Mouse (Mus musculus) thymus, postnatal 10 days (tissue): ENCODE measurements around the gene Insig1.

ENCODE experiments used
- DNase-seq, 2 experiments: peaks; one replicate each; pipeline ENCODE4 v3.0.0; 2021; ENCODE audit warnings: low spot score in 2 of 2

The Insig1 gene

DNA sequence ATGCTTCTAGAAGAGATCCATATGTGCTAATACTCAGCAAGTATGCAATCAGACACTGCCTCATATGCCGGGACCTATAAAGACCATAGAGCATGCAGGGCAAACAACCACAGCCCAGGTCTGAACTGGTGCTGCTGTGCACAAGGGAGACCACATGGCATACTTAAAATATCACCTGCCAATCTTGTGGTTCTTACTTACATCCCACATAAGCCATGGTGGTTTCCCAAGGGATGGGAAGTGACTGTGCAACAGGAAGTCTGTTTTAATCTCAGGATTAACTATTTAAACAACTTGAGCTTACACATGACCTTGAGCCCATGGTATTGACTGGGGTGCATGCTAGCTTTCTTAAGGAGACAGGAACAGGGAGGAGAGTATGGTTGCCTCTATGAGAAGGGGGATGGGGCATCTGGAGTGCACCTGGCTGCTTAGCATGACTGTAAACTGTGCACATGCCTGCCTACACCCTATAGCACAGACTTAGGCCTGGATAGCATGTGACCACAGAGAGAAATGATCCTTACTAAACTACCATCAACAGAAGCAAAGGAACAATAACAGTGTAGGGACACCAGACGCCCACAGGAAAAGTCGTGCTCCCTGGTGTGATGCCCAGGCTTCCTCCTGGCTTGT is 7.1 kb upstream of the Insig1 start:
- no peak for DNase-seq

DNA sequence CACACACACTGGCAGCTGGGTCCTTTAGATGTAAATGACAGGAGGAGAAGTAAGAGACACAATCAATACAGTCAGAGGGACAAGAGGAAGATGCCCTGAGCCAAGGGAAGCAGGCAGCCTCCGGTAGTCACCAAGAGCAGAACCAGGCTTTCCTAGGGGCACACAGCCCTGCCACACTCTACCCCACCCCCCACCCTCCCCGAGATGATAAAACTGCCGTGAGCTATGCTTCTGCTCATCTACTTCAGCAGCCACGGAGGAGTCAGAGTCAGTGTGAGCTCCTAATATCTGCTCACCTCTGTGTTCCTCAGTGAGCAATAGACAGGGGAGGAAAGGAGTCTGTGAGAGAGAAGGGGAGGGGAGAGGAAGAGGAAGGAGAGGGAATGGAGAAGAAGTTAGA is 5.9 kb upstream of the Insig1 start:
- DNase-seq = no peak

DNA sequence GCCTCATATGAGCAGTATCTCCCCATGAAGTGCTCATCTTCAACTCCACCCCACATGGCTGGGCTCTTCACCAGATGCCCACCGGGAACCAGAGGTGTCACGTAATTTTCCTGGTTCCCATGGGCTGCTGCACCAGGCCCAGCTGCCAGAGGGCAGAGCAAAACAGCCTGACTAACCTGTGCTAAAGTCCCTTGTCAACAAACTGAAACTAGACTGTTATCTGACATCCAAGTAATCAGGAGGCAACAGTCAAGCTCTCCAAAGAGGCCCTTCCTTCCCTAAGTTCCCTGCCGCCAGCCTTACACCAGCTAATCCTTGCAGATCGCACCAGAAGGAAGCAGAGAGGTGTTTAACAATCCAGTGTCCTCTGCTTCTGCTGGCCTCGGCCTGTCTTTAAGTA is 4.9 kb upstream of the Insig1 start:
- DNase-seq = no peak

DNA sequence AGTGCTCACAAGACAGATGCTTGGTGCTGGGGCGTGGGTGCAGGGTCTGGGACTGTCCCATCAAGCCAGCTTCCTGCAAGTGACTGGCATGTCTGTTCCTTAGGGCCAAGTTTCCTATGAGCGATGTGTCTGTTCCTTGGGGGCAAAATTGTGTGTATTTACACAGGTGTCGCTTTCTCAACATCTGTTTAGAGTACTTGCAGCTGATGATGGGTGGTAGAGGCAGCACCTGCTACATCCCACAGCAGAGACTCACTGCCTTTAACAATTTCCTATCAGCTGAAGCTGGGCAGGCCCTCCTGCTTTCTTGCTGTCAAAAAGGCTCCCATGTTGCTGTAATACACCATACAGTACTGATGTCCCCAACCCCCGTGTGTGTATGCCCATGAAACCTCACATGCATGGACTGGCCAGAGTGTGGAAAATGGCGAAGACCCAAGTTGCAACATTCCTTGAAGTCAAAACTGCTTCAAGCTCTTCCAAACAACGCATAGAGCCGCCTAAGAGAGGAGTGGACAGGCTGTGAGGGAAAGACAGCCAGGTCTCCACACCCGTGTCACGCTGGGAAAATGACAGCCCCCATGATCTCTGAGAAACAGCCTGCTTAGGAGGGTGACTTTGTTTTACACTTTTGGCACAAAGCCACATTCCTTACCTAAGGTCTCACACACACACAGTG is 875 bp upstream of the Insig1 start:
- DNase-seq = peak; percentile 17 to 20

DNA sequence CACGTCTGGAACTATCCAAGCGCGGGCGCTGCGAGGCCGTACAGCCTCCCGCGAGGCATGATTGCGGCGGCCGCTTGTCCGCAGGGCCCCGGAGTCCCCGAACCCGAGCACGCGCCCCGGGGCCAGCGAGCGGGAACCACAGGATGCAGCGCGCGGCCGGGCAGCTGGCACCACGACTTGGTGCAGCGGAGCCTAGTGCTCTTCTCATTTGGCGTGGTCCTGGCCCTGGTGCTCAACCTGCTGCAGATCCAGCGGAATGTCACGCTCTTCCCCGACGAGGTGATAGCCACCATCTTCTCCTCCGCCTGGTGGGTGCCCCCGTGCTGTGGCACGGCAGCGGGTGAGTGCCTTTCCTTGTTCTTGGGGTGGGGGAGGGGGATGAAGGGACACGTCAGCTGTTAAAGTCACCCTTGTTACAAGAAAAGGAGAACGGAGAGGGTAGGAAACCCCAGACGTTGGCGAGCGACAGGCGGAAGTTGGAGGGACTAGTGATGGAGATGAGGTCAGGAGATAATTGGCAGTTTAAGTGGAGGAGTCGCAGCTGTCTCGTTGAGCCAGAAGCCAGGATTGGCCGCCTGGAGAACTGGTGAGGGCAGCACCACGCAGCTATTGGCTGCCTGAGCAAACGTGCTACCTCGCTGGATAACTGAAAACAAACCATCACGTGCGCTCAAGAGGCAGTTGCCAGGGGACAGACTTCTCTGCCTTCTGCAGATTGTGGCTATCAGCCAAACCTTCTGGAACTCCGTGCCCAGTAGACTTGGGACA is 477 bp downstream of the Insig1 start:
- peak; percentile 69 to 78 for DNase-seq

DNA sequence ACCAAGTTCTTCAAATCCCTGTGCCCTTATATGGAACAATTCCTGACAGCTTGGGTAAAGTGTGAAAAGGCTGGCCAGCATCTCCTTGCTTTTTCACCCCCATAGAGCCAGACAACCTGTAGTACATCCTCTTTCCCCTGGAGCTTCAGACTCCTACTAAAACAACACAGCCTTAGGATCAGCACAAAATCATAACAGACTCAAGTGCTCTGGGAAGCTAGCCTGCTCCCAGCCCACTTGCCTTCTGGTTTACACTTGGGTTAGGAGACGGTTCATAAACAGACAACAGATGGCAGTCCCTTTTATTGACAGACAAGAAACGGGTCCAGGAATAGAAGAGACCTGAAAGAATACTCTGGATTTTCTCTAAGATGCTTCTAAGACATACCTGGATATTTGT is 8.3 kb downstream of the Insig1 start:
- no peak for DNase-seq

DNA sequence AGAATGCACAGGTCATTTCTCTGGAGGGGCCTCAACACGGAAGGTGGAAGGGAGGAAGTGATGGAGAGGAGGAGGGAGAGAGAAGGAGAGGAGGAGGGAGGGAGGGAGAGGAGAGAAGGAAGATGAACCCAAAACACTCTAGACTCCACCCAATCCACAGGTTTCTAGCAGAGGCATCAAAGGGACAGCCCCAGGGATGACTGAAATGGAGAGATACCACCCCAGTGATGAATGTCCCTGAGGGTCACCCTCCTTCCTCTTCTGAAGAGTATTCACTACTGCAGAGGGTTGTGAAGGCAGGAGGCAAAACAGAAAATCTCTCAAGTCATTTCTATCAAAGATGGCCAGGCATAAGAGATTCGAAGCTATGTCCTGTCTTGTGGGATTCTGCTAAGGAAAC is 10.0 kb downstream of the Insig1 start:
- no peak for DNase-seq

DNA sequence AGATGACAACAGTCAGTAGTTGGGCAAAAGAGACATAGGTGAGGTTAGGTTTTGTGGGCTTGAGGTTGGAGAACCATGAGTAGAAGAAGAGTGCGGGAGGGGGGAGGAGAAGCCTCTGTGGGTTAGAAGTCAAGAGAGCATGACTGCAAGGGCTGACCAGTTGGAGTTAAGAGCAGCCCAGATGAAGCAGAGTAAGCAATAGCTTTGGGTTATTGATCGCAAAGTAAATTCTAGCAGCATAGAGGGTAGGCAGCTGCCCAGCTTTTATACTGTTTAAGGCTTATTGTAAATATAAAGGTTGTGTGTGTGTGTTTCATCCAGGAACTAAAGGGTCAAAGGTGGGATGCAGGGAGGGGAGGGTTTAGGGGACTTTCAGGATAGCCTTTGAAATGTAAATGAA is 10.7 kb downstream of the Insig1 start:
- no peak for DNase-seq

DNA sequence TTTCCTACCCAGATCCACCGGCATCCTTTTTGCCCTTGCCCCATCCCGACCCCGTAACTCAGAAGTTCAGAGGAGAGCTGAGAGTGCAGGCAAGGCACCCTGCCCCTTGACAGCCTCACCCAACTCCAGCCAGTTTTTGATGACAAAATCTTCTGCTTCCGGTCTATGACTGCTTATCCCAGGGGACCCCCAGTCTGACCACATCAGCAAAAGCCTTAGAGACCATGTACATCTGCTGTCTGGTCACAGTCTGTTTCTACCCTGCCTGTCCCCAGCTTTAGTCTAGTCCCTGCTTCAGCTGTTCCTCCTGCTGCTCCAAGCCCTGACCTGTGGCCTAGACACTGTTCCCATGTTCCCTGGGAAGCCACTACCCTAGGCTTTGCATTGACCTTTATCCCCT is 11.1 kb downstream of the Insig1 start:
- no peak for DNase-seq

DNA sequence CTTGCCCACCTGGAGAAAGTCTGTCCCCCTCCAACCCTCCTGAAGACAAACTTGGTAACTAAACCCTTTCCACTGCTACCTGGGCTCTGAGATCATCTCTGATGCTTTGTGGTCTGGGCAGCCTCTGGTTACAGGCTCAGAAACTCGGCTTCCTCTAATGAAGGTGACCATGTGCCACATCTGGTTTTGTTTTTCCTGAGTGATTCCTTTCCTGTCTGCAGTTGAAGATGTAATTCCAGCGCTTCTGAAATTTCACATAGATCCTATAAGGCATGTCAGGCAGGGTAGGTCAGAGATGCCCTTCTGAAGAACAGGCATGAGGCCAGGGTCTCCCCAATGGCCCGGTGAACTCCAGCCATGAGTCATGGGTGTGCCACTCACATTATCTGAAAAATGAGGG is 11.6 kb downstream of the Insig1 start:
- no peak for DNase-seq

DNA sequence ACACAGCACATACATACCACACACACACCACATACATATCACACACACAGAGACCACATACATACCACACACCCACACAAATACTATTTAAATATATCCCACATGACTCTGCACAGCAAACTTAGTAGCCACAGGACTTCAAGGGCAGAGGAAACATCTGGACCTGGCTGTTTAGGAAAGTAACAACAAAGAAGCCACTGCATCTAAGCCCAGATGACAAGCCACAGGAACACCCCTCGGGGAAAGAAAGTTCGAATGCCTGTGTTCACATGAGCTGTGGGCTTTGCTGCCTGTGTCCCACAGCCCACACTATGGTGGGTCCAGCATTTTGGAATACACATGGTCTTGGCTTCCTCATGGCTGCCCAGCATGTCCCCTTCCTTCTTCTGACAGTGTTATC is 13.6 kb downstream of the Insig1 start:
- no peak for DNase-seq

DNA sequence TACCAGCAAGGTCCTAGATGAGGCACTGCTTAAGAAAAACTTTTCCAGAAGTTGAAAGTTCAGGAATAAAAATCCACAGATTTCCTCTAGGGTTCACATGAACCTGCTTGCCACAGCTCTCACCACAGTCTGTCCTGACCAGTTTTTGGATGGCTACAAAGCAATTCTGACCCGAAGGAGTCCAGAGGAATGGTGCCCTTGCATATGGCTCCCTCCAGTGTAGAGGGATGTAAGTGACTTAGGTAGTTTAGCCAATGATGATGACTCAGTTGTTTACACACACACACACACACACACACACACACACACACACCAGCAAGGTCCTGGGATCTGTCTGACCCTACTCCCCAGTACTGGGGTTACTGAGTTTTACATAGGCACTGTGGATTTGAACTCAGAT is 19.4 kb downstream of the Insig1 start:
- no peak for DNase-seq

DNA sequence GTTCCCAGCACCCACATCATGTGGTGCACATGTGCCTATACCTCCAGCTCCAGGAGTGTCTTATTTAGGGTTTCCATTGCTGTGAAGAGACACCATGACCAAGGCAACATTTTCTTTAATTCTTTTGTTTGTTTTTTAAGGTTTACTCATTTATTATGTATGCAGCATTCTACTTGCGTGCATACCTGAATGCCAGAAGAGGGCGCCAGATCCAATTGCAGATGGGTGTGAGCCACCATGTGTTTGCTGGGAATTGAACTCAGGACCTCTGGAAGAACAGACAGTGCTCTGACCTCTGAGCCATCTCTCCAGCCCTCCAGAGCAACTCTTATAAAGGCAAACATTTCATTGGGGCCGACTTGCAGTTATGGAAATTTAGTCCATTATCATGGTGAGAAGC is 21.2 kb downstream of the Insig1 start:
- DNase-seq = no peak

DNA sequence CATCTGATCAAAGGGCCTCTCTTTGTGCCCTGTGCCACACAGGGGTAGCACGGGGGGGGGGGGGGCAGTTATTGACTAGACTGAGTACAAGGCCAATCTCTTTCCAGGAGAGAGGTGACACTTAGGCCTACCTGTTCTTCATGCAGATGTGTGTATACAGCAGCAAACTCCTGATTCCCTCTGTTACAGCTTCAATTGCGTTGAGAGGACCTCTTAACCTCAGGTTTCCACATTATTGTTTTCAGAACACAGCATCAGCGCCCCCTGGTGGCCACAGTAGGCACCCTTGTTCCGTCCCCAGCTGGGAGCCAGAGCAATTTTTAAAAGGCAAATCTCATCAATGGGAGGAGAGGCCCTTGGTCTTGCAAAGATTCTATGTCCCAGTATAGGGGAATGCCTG is 22.7 kb downstream of the Insig1 start:
- DNase-seq = peak; percentile 36 to 83

DNA sequence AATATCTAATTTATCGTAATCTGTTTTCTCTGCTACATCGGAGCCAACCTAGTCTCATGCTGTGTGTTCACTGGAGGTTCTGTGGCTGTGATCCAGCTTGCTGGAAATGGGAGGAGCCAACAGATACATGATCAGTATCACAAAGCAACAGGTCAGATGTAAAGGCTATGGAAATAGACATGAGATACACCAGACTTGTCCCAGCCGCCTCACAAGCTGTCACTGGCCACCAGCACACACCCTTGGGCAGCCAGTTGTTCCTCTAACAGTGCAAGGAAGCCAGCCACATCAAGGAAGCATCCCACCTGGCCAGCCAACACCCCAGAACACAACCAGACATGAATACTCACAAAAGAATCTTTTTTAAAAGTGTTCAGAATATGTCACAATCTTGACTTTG is 23.2 kb downstream of the Insig1 start:
- no peak for DNase-seq

DNA sequence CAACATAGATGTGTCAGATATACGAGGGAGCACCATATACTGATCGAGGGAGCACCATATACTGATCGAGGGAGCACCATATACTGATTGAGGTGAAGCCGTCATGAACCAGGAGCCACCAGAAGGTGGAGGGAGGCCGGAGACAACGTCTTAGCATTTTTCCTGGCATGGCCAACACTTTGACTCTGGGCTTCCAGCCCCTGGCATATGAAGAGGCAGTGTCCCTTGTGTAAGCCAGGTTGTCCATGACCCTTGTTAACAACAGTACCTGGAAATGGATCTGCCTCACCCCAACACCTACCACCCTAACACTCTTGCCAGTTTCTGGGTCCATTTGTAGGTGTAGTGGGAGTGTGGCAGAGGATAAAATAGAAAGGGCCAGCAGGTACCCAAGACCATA is 23.7 kb downstream of the Insig1 start:
- no peak for DNase-seq

DNA sequence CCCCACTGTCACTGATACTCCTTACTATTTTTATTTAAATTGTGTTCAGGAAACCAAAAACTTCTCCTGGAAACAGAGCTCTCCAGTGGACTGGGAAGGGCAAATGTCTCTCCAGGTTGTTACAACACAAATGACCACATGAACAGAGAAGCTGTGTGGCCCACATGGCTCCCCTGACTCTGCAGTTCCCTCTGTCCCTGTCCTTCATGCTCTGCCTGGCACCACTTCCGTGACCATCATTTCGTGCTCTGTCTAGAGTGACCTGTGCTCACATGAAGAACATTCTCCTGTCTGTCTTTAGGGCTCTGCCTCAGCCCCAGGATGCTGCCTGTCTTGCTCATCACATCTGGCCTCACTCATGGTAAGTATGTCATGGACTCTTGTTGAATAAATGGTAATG is 24.5 kb downstream of the Insig1 start:
- no peak for DNase-seq

DNA sequence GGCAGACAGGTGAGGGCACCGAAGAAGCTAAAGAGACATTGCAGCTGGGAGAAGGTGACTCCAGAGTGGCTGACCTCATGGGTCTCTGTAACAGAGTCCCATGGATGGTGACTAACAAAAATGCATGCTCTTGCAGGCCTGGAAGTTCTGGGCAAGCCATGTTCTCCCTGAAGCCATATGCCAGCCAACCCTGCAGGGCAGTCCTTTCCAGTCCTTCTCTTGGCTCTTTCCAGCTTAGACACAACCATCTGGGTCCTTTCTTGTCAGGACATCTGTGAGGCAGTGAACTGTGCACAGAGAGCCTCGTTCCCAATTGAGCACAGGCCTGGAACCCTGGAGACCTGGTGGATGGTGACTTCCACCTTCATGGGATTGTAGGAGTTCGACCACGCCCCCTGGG is 35.8 kb downstream of the Insig1 start:
- no peak for DNase-seq

DNA sequence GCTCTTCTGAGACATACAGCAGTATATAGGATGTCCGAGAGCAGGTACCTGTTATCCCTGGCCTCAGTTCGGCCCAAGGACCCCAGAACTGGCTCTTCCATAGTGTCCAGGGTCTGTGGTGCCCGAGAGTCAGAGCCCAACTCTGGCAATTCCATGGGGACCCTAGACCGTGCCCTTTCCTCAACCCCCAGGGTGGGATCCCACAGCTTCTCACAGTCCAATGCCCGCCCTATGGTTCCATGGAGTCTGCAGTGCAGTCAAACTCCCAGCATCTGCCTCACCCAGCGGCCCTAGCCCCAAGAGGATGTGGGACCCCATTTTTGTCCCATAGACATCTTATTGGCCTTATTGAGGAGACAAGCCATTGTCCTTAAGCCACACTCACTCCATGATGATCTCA is 36.8 kb downstream of the Insig1 start:
- DNase-seq = no peak

DNA sequence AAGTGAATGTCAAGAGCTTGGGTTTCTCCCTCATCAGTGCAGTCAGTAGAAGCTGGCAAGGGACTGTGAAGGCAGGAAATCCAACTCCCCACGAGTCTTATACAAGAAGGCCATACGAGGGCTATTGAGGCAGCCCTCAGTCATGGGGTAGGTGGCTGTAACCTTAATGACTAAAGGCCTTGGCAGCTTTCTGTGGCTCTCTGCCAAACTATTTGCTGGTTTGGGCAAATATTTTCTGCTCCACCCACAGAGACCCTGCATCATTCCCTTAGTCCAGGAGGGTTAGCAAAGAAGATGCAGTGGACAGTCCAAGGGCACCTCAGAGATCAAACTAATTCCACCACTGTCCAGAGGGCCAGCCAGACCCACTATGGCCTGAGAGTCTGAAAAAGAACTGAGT is 39.7 kb downstream of the Insig1 start:
- no peak for DNase-seq

DNA sequence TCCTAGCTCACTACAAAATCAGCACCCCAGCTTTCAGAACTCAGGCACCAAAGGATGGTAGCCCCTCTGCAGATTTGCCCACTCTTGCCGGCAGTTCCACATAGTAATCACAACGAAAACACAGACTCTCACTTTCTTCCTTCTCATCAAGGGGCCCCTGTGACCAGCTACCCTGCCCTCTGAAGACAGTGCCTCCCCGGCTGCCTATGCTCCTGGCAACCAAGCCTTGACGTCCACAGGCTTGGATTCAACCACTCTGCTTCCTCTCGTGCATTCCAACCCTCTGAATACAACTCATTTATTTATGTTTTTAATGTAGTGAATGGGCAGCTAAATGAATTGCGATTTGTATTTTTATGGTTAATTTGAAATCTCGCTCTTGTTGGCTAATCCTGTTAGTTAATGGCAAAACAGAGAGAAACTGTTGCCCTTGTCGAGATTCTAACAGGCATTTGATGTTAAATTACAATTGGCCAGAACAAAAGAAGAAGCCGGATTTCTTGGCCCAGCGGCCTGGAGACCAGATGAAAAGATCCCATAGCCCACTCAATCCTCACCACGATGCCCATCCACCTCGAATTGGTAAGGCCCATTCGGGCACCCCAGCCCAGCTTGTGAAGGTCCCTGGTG is 46.2 kb downstream of the Insig1 start:
- no peak for DNase-seq

DNA sequence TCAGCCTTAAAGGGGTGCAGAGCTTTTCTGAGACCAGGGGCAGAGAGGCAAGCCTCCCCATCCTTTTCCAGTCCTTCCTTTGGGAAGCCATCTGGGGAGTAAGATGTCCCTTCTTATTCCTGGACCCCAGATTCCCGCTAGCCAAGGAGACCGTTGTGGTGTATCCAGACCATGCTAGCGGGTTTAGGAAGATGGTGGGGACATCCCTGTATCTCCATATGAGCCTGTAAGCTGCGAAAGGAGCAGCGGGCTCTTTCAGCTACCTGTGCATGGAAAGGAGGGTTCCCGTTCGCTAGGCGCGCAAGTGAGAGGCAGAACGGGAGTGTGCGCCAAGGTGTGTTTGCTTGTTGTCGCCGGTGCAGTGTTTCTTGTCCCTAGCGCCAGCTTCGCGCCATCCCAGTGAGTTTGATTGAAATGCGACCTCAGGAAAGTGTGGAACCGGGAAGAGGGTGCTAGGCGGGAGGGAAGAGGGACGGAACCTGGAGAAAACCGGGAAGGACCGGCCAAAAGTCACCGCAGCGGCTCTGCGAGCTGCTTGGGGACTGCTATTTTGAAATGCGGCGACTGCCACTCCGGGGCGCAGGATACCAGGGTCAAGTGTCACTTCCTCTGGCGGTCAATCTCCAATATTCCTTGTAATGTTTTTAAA is 46.8 kb downstream of the Insig1 start:
- DNase-seq = no peak
